Mouse (Mus musculus) spleen, adult 2 months (tissue): Measurements from ENCODE around the gene Apeh.

Source experiments
- CTCF ChIP-seq: fragments of 200-500 bp; IDR thresholded peaks from 2 replicates; pipeline ENCODE4 v1.5.1; 2011; ENCODE audit warnings: mild to moderate bottlenecking, inconsistent platforms; ENCODE audit not compliant: insufficient read depth, insufficient read length, insufficient replicate concordance; ENCODE audit errors: extremely low read depth
- POLR2A ChIP-seq: fragments of 200-500 bp; IDR thresholded peaks from 2 replicates; pipeline ENCODE4 v1.6.1; 2011; ENCODE audit warnings: low read depth, low read length, inconsistent platforms

GRCm38 (mm10) chr9:108143470-108143869 is 49.1 kb upstream of the Apeh start:
- no peak for TF ChIP-seq POLR2A
- no peak for TF ChIP-seq CTCF
